Mouse (Mus musculus) olfactory bulb, adult 2 months (tissue): Measurements from ENCODE around the gene Gm960.

Experiments used
- CTCF ChIP-seq: fragments of 200-500 bp; IDR thresholded peaks from 2 replicates; pipeline ENCODE4 v1.5.1; 2012; ENCODE audit warnings: low read depth, mild to moderate bottlenecking, low read length, moderate library complexity; ENCODE audit not compliant: insufficient read depth
- POLR2A ChIP-seq: fragments of 200-500 bp; IDR thresholded peaks from 2 replicates; pipeline ENCODE4 v1.6.1; 2012; ENCODE audit warnings: mild to moderate bottlenecking, low read depth, low read length, moderate library complexity; ENCODE audit not compliant: insufficient read depth

GRCm38 (mm10) chr19:4596071-4596470, 102.4 kb downstream of the Gm960 start:
- TF ChIP-seq CTCF, result no peak
- no peak for TF ChIP-seq POLR2A
